Mouse (Mus musculus) thymus, adult 2 months (tissue): ENCODE measurements around the gene Gng12.

Experiments
- CTCF ChIP-seq: fragments of 200-500 bp; IDR thresholded peaks from 2 replicates; pipeline ENCODE4 v1.5.1; 2012; ENCODE audit warnings: mild to moderate bottlenecking, control low read depth, low read length, moderate library complexity, borderline replicate concordance; ENCODE audit not compliant: control insufficient read depth, poor library complexity, insufficient read depth; ENCODE audit errors: extremely low read depth
- POLR2A ChIP-seq: fragments of 200-500 bp; IDR thresholded peaks from 2 replicates; pipeline ENCODE4 v1.6.1; 2012; ENCODE audit warnings: mild to moderate bottlenecking, low read length, control low read depth, moderate library complexity; ENCODE audit not compliant: control insufficient read depth, poor library complexity, insufficient read depth; ENCODE audit errors: extremely low read depth

DNA sequence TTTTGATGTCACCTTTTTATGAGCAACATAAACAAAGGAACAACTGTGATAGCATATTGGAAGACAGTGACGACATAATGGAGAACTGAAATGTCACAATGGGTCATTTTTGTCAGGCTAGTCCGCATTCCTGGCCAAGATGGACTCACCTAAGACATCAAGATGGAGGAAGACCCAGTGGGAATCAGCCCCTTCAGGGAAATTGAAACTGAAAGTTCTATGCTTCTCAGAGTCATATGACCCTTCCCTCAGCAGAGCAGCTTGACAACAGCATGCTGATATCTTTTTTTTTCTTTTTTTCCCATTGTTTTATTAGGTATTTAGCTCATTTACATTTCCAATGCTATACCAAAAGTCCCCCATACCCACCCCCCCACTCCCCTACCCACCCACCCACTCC, 31.7 kb upstream of the Gng12 start:
- TF ChIP-seq POLR2A: no peak
- no peak for TF ChIP-seq CTCF
